Mouse (Mus musculus) thymus, postnatal 36 days (tissue): ENCODE results near the gene Chl1.

Experiments used
- DNase-seq, 2 experiments: peaks; one replicate each; pipeline ENCODE4 v3.0.0; 2022; ENCODE audit warnings: mixed read lengths in 2 of 2

The Chl1 gene

DNA sequence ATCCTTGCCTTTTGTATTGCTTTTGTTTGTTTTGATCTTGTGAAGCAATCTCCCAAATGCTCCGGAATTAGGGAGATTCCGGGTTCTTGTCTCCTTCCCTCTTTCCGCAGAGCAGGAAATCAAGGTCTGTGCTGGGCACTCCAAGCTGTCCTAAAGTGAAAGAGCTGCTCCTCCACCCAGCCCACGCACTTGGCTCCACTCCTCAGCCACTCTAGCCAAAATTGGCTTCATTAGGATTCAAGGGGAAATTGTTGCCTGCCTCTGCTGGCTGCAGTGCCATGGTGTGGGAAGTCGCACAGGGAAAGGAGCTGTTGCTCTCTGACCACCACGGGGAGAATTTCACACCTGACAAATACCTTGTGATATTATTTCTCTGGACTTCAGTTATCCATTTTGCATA lies 163.9 kb downstream of the Chl1 start:
- no peak for DNase-seq

DNA sequence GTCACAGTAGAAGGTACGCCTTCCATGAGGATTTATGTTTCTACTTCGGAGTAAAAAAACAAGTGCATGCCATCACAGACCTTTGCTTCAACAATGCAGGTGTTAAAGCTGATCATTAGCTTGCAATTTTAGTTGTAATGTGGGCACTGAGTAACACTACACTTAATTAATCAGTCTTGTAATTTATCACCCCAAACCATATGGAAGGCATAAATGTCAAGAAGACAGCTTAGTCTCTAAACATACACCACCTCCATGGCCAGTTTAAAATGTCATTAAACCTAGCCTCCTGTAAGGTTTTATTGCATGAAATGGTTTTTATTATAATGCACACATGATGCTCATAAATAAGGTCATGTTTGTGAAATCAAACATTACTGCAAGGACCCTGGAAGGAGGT lies 164.8 kb downstream of the Chl1 start:
- DNase-seq = no peak

DNA sequence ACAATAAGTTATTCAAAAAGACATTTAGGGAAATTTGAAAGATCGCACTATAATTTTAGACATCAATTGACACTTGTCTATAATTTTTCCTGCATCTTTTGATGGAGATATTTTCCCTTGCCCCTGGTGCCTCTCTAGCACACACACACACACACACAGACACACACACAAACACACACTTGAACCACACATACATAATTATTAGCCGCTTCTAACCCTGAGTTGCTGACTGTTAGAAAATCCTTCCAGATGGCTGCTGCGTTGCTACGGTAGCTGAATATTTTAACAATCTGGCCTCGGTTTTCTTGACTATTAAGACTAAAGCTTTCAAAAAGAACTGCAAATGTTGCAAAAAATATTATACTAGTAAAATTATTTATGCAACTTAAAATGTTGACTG lies 166.3 kb downstream of the Chl1 start:
- no peak for DNase-seq

DNA sequence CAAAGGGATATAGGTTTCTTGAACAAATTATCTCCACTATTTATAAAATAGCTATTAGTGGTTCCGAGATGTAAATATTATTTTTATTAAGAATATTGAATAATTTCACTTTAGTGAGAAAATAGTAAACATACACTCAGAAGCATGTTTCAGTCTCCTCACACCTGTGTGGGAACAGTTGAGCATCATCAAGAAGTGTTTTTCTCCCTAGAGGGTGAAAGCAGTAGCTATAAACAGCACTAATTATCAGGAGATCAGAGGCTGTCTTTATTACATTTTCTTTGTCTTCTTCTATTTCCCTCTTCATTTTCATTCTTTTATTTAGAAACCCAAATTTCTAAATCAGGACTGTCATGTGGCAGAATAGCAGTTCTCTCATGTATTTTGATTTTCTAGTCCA lies 166.7 kb downstream of the Chl1 start:
- no peak for DNase-seq

DNA sequence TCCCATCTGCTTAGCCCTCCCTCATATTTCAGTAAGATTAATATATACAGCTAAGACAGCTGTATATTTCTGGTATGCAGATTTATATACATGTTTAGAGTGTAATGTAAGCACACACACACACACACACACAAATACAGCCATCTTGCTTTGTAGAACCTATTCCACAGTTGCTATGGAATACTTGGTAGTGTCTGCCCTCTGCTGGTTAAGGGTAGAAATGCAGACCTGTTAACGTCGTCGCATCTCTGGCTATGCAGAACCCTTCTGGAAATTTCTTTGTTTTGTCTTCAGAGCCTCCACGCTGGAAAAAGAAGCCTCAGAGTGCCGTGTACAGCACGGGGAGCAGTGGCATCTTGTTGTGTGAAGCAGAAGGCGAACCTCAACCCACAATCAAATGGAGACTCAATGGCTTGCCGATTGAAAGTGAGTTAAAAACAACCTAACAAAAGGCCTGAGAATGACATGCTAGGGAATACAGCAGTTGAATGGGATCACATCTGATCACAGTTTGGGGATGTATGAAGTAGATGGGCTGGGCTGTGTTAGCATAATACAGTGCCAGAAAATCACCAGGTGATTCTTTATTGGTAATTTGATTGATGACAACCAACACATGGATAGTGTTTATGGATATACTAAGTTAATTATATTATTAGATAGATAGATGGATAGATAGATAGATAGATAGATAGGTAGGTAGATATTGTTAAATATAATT lies 172.6 kb downstream of the Chl1 start:
- peak; percentile 37 for DNase-seq

DNA sequence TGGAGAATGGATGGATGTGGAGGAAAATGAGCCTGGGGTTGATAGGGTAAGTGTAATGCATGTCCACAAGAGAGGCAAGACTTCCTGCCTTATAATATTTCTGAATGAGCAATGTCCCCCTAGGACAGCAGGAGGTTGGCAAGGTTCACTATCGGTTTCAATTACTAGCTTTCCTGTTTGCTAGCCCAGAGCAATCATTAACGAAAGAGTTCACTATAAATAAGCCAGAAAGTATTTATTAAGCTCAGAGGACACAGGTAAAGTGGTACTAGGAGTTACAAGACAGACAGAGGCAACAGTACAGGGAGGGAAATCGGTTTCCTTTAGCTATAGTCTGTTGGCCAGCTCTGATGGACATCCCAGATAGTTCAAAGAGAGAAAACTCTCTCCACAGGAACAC lies 182.1 kb downstream of the Chl1 start:
- no peak for DNase-seq

DNA sequence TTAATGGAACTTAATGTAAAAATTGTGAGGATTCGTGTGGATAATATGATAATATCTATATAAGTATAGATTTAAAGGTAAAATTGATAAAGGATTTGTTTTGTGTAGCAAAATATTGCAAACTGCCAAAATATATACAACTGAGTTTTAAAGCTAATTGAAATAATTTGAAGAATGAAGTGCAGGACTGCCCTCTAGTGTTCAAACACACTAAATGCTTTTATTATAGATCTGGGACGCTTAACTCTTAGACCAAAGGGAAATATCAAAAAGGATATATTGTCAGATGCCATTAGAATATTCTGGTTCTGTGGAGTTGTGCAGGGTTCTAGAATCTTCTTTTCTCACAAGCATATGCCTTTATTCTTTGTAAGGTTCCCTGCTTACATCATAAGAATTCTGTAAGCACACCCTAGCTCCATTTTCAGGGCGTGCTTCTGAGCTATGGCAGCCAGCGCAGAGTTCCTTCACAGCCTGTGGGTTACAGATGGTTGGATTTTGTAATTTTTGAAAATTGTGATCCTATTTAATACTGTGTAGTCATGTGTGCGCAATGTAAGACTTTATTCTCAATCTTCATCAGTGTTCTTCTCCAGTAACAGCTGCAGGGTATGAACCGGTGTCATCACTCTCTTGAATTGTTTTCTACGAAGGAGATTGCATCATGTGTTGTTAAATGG lies 187.1 kb downstream of the Chl1 start:
- no peak for DNase-seq

DNA sequence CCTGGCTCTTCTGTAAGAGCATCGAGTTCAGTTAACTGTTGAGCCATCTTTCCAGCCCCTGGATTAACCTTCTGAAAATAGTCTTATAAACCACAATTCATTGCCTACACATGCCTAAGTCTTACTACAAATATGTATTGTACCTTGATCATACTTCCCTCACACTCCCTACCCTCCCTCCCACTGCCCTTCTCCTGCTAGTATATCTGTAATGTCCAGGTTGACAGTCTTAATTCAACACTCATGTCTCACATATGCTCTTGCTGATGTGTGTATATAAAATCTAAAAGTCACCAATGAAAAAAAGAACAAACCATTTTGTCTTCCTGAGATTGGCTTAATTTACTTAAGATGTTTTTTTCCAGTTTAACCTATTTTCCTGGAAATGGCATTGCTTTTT lies 189.1 kb downstream of the Chl1 start:
- no peak for DNase-seq

DNA sequence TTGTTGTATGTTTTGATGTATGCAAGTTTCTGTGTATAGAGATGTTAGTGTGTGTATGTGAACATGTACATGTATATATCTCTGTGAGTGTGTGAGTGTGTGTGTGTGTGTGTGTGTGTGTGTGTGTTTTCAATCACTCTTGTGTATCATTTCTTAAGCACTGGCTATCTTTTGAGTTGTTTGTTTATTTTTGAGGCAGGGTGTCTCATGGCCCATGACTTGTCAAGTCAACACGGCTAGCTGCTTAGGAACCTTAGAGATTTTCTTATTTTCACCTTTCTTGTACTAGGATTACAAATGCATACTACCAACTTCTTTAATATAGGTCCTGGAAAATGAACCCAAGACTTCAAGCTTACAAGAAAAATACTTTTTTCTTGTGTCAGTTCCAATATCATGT lies 189.5 kb downstream of the Chl1 start:
- DNase-seq = no peak

DNA sequence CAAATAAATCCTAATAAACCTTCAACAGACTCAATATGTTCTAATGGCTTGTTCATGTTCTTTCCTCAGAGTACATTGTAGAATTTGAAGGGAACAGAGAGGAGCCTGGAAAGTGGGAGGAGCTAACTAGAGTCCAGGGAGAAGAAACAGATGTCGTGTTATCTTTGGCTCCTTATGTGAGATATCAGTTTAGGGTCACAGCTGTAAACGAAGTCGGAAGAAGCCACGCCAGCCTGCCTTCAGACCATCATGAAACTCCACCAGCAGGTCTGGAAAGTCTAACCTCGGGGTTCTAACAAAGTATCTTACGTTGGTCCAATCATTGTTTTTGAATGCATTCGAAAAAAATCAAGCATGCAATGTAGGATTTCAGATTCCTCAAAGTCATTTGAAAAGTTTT lies 189.9 kb downstream of the Chl1 start:
- DNase-seq = no peak

DNA sequence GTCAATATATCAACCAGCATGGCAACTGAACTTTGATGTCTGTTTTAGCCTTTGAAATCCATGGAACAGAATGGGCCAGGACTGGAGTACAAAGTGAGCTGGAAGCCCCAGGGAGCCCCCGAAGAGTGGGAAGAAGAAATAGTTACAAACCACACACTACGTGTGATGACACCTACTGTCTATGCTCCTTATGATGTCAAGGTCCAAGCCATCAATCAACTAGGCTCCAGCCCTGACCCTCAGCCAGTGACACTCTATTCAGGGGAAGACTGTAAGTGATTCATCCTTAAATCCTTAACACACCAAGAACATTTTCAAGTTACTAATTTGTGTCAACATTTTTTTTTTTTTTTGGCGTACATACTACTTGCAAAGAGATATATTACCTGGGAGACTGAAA lies 196.0 kb downstream of the Chl1 start:
- DNase-seq = no peak

DNA sequence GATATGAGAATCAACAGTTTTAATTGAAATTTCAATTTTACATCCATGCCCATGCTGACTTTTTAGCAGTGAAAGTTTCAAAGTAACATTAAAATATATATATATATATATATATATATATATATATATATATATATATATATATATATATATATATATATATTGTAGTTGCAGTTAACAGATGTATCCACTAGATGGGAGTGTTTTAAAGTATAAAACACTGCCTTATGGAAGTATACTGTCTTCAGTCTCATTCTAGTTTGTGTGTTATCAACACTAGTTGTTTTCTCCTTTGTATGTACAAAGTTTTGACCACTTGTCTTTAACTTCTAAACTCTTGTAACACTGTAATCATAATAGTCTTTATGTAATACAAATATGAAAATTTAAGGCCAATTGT lies 228.9 kb downstream of the Chl1 start:
- DNase-seq = no peak

DNA sequence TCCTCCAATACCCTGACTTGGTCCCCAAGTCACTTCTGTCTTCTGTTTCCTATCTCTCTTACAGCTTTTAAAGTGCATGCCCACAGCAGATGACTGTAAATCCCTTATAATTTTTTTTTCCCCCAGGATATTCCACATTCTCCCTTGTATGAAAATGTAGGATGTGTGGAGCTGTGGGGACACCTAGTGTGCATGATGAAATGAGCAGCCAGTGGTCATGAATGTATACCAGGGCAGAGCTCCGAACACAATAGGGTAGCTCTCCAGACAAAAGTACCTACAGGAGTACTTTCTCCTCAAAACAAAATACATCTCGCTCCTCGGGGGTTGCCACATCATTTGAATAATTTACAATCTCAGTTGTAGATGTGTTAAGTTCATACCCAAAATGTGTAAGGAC lies 232.4 kb downstream of the Chl1 start:
- DNase-seq = no peak

DNA sequence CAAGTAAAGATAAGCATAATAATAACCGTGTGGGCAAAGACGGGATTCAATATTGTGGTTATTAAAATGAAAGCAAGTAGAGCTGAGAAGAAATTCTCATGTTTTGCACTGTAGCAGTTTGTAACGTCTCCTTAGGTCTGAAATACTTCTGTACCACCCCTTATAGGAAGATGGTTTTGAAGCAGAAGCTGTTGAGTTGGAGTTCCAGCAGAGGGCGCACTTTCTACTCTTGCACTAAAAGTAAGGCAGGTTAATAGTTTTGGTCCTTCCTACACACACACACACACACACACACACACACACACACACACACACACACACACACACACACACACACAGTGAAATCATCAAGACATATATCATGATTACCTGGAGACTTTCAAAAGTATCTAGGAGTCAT lies 235.7 kb downstream of the Chl1 start:
- DNase-seq = peak in 1 of 2 experiments; percentile 3

DNA sequence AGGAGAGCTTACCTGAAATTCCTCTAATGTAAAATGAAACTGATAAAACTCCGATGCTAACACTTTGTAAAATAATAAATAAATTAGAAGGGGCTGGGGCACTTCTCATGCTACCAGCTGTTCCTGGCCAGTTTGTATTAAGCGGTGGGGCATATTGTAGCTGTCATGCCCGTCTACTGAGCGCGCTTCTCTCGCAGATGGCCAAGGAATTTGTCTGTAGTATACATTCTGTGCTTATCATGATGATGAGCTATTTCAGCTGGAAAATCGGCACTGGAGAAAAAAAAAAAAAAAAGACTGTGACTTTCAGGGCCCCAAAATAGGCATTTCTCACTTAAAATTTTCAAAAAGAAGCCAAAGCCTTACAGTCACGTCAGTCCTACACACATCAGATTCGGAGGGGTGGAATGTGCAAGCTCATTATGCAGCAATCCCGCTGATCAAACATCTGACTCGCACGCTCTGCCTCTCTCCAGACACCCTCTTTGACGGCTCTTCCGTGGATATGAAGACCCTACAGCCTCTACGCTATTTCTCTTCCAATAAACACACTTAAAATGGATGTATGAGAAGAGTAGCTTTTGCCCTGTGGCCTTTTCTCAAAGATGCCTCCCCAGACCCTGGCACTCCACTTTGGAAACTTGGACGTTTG lies 238.9 kb downstream of the Chl1 start:
- DNase-seq = no peak

DNA sequence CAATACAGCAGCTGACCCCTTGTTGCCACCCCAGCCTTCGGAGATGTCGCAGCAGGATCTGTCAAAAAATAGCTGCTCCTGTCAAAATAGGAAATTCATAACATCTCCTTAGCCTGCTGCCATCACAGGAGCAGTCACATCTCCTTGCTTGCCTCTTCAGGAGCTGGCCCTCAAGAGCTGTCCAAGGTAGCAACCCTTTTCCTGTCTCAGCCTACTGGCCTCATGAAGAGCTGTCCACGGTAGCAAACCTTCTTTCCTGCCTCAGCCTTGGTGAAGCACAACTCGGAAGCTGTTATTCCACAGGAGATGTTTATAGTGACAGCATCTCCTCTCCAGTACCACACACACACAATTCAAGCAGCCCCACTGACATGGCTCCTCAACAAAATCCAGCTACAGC lies 243.5 kb downstream of the Chl1 start:
- DNase-seq = no peak

DNA sequence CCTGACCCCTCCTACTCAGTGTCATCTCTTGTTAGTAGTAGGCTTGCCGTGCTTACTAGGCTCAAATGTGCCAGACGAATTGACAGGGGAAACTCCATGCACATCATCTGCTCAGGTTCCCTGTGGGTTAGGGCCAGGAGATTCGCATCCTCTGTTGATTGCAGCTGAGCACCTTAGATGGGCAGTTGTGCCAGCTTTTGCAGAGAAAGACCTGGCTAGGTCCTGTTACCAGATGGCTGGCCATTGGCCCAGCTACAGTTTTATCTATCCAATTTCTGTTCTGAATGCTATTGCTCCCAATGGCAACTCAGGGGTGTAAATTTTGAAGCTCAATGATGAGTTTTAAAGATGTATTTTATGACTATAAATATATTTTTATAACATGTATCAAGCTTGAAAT lies 256.4 kb downstream of the Chl1 start:
- no peak for DNase-seq

DNA sequence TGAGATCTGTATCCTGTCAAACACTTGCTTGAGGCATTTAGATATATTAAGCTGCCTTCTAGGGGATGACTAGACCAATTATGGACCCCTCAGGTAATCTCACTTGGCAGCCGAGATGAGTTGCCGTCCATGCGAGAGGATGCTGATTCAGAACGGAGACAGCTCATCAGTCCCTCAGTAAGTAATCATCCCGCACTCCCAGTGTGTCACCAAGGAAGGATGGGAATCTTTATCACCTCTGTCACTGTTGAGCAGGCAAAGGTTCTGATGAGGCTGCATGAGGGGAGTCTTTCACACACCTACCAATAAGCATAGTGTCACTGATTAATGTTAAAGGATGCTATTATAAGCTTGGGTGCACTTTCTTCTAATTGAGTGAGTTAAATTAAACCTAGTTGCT lies 270.7 kb downstream of the Chl1 start:
- no peak for DNase-seq

DNA sequence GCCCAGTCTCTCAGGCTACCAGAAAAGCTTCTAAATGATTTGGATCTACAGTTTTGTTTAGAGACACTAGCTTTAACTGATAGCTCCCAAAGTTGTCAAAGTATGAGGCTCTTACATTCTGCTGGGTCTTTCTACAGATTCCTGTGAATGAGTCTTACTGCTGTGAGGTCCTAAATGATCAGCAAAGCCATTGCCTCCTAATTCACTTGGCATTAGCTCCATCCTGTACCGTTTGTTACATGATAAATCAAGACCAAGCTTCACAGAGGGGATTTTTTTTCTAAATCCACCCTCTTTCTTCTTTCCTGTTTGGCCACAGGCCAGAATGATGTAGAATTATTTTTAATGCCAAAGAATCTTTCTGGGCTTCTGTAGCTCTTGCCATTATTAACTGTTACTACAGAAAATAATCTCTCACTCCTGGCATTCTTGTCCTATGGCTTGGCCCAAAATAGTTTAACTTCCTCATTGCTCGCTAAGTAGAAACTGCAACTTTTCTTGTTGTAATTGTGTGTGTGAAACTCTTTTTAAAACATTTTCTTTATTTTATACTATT lies 280.8 kb downstream of the Chl1 start:
- DNase-seq = no peak

DNA sequence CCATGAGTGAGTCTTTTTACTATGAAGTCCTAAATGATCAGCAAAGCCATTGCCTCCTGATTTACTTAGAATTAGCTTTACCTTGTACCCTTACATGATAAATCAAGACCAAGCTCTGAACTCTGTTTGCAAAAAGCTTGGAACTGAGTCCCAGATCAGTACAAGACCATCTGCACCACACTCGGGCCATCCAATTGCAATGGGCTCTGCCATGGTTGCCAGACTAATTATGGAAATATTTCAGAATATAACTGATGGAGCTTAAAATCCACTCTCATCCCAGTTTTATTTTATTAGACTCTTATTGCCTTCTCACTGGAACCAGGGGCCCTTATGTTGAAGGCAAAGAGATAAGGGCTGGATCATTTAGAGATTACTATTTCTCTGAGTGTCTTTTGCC lies 284.9 kb downstream of the Chl1 start:
- no peak for DNase-seq
